ENCODE assay signal across 9 mouse cellular contexts in the genomic region with DNA sequence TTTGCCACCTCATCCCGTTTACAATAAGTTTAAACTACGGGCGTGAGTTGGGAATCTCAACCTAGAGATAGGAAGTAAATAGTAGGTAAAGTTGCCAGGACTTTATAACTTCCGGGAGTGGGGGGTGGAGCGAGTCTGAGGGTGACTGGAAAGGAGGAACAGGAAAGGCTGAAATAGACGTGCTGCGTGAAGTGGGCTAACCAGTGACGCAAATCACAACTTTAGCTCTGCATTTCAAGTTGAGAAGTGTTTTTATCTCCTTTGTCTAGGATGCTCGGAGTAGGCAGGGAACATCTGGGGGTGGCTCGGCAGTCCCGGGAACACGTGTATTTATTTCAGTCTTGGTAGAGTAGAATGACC. TPM values are rescaled to one million over a fixed set of nuclear protein-coding genes. Genes with fewer than 3 reads are reported as not detected.
DNase-seq lines count a peak whose midpoint lies in the region; ATAC-seq and TF ChIP-seq lines count a peak whose summit lies in the region.
"Had no signal": no experiment of that assay in that cellular context is flagged by ENCODE, and none has a peak within 500 bp of the region (broad histone marks: within the 10 kb centered on the region; RNA-seq: fewer than 3 reads in every experiment).

No protein-coding gene starts in this region.

- H3K27me3 ChIP-seq in liver, postnatal 0 days (ENCODE audit: insufficient read depth, low read length) = no peaks in the 10 kb centered on the region
- no peaks in the 10 kb centered on the region for H3K27me3 ChIP-seq in liver, embryonic 11.5 days (replicated peaks; ENCODE audit: control insufficient read depth, insufficient read depth, low read length)
- no peaks in the 10 kb centered on the region for H3K27me3 ChIP-seq in lung, embryonic 14.5 days (ENCODE audit: insufficient read depth, low read length)
- H3K27me3 ChIP-seq in stomach, embryonic 15.5 days (replicated peaks) = no peaks in the 10 kb centered on the region

- no peaks in the 10 kb centered on the region for H3K9me3 ChIP-seq in liver, postnatal 0 days (ENCODE audit: low read length)
- H3K9me3 ChIP-seq in liver, embryonic 11.5 days (ENCODE audit: control insufficient read depth, low read length) = no peaks in the 10 kb centered on the region
- H3K9me3 ChIP-seq in lung, embryonic 14.5 days (ENCODE audit: low read depth, low read length) = no peaks in the 10 kb centered on the region
- H3K9me3 ChIP-seq in stomach, embryonic 15.5 days = no peaks in the 10 kb centered on the region
- H3K9me3 ChIP-seq: liver, embryonic 12.5 days had no signal

- no peak overlapping the region for H3K4me2 ChIP-seq in liver, postnatal 0 days (ENCODE audit: low read depth, low read length)
- H3K4me2 ChIP-seq in liver, embryonic 11.5 days = no peak overlapping the region
- H3K4me2 ChIP-seq in lung, embryonic 14.5 days = 0 out of 2 replicates have a peak overlapping the region, but pooled peaks have one; percentile 27
- peak overlapping the region; percentile 9; the same call in 1 of the 2 replicates for H3K4me2 ChIP-seq in stomach, embryonic 15.5 days
- H3K4me2 ChIP-seq: liver, embryonic 12.5 days had no signal

- TF ChIP-seq CTCF in liver, postnatal 0 days (IDR thresholded peaks at IDR 0.05; ENCODE audit: low read depth) = no peak
- TF ChIP-seq CTCF in lung, embryonic 14.5 days (IDR thresholded peaks at IDR 0.05; ENCODE audit: low read depth) = no peak

- no peak overlapping the region for H3K4me3 ChIP-seq in liver, postnatal 0 days (ENCODE audit: low read depth, low read length)
- H3K4me3 ChIP-seq in liver, embryonic 11.5 days (ENCODE audit: low read depth, low read length) = no peak overlapping the region
- no peak overlapping the region for H3K4me3 ChIP-seq in lung, embryonic 14.5 days (ENCODE audit: low read depth, low read length)
- H3K4me3 ChIP-seq in stomach, embryonic 15.5 days (replicated peaks) = no peak overlapping the region; the same call in 1 of the 2 replicates
- H3K4me3 ChIP-seq: liver, embryonic 12.5 days had no signal

- no peak overlapping the region for H3K27ac ChIP-seq in liver, postnatal 0 days (ENCODE audit: low read depth)
- H3K27ac ChIP-seq in liver, embryonic 11.5 days (ENCODE audit: low read depth, low read length) = no peak overlapping the region
- H3K27ac ChIP-seq in lung, embryonic 14.5 days (ENCODE audit: low read depth) = no peak overlapping the region
- peak overlapping the region; percentile 48; the same call in 1 of the 2 replicates for H3K27ac ChIP-seq in stomach, embryonic 15.5 days
- H3K27ac ChIP-seq: liver, embryonic 12.5 days had no signal

- WGBS in liver, postnatal 0 days (ENCODE audit: insufficient replicate concordance) = 34% methylated on average over 12 of the region's 12 CpGs
- WGBS in liver, embryonic 11.5 days = 51% methylated on average over 12 of the region's 12 CpGs
- WGBS in lung, embryonic 14.5 days = 38% methylated on average over 12 of the region's 12 CpGs
- 47% methylated on average over 12 of the region's 12 CpGs for WGBS in stomach, embryonic 15.5 days

- H3K9ac ChIP-seq in liver, postnatal 0 days (replicated peaks) = no peak overlapping the region
- no peak overlapping the region for H3K9ac ChIP-seq in liver, embryonic 11.5 days (ENCODE audit: low read depth, low read length)
- H3K9ac ChIP-seq in lung, embryonic 14.5 days = no peak overlapping the region
- no peak overlapping the region for H3K9ac ChIP-seq in stomach, embryonic 15.5 days
- H3K9ac ChIP-seq: liver, embryonic 12.5 days had no signal

- H3K36me3 ChIP-seq in liver, postnatal 0 days (replicated peaks; ENCODE audit: insufficient read depth, low read length) = no peaks in the 10 kb centered on the region
- no peaks in the 10 kb centered on the region for H3K36me3 ChIP-seq in liver, embryonic 11.5 days (ENCODE audit: control insufficient read depth, insufficient read depth, low read length)
- peaks cover 14% of the 10 kb centered on the region; the same call in 1 of the 2 replicates for H3K36me3 ChIP-seq in lung, embryonic 14.5 days (ENCODE audit: insufficient read depth)
- H3K36me3 ChIP-seq in stomach, embryonic 15.5 days = no peaks in the 10 kb centered on the region
- H3K36me3 ChIP-seq: liver, embryonic 12.5 days had no signal

- peak; percentile 35 for DNase-seq in liver, postnatal 0 days
- DNase-seq in liver, embryonic 11.5 days (ENCODE audit: low spot score) = no peak
- DNase-seq in frontal cortex, postnatal 36 days (ENCODE audit: low spot score in 2 of 2) = peak; percentile 69 to 78
- peak; percentile 22 for DNase-seq in lung, embryonic 14.5 days
- no peak for DNase-seq in adipocyte (ENCODE audit: low spot score)
- no peak for DNase-seq in testis, postnatal 14 days (ENCODE audit: low spot score)
- no peak for DNase-seq in adrenal gland, postnatal 36 days

- no peaks in the 10 kb centered on the region; the same call in 1 of the 2 replicates for H3K4me1 ChIP-seq in liver, postnatal 0 days (ENCODE audit: insufficient read depth)
- 0 out of 2 replicates have a peak, but pooled peaks cover 4% of the 10 kb centered on the region for H3K4me1 ChIP-seq in liver, embryonic 11.5 days (replicated peaks; ENCODE audit: control insufficient read depth, insufficient read depth, low read length)
- H3K4me1 ChIP-seq in lung, embryonic 14.5 days (ENCODE audit: insufficient read depth) = no peaks in the 10 kb centered on the region
- H3K4me1 ChIP-seq in stomach, embryonic 15.5 days = no peaks in the 10 kb centered on the region
- H3K4me1 ChIP-seq: liver, embryonic 12.5 days had no signal

- no peak for TF ChIP-seq EP300 in liver, postnatal 0 days (IDR thresholded peaks at IDR 0.05; ENCODE audit: low read depth)

- no peak for ATAC-seq in liver, postnatal 0 days
- no peak for ATAC-seq in liver, embryonic 11.5 days (replicated peaks; ENCODE audit: low FRiP score)
- no peak for ATAC-seq in lung, embryonic 14.5 days (ENCODE audit: insufficient read depth)
- ATAC-seq in stomach, embryonic 15.5 days (ENCODE audit: insufficient read depth, low FRiP score, low read depth) = no peak
- ATAC-seq: liver, embryonic 12.5 days had no signal

RNA-seq across cellular contexts. Expression of gene Hspa8, which starts 35.2 kb away (rescaled TPM):
- 750 and 793 TPM in 2 replicates for polyA plus RNA-seq in liver, postnatal 0 days (2015; fragmentation: Nextera tagmentation; extraction: Ambion mirVana)
- 3,603 and 3,888 TPM in 2 replicates for polyA plus RNA-seq in liver, embryonic 11.5 days (2014; fragmentation: Nextera tagmentation; extraction: Ambion mirVana)
- polyA plus RNA-seq in lung, embryonic 14.5 days (2014; fragmentation: Nextera tagmentation; extraction: Ambion mirVana) = 2,522 and 2,633 TPM in 2 replicates
- polyA plus RNA-seq in stomach, embryonic 15.5 days (2015; fragmentation: Nextera tagmentation; extraction: Ambion mirVana) = 2,024 and 2,425 TPM in 2 replicates
- total RNA-seq in adrenal gland, postnatal 36 days (2021) = 1,000 to 10,000 TPM; 1,561 to 3,265 TPM

Comparison
In these comparisons a context has a peak if more than half of its experiments do, and no peak if none do; other contexts are left out.
1. DNase-seq: peak in liver, postnatal 0 days (single experiment), frontal cortex, postnatal 36 days (2 of 2) and lung, embryonic 14.5 days (single experiment); none in liver, embryonic 11.5 days (single experiment), adipocyte (single experiment), testis, postnatal 14 days (single experiment) and adrenal gland, postnatal 36 days (0 of 2).
2. H3K4me2 ChIP-seq: peak in lung, embryonic 14.5 days (single experiment) and stomach, embryonic 15.5 days (single experiment); none in liver, postnatal 0 days (single experiment) and liver, embryonic 11.5 days (single experiment).